Mouse (Mus musculus) lung, embryonic 15.5 days (tissue): Measurements from ENCODE around the gene Agps. TPM values are rescaled to one million over a fixed set of nuclear protein-coding genes. Genes with fewer than 3 reads are reported as not detected.
"Not testable (repeated sequence)": the region's sequence is repeated elsewhere in the genome, so short reads cannot be mapped to it uniquely, and the experiment has no call there.

ENCODE experiments used
- ATAC-seq: fragments of 200-750 bp; cut with Nextera tagmentation; 2 replicates; pipeline ENCODE4 v1.8.0; 2017; ENCODE audit warnings: moderate number of reproducible peaks, borderline replicate concordance; ENCODE audit not compliant: low FRiP score, low TSS enrichment; ENCODE audit errors: extremely low read depth
- H3K27ac ChIP-seq: fragments of 300-500 bp; sonication (generic); 2 replicates; pipeline ENCODE4 v1.5.1; 2015; ENCODE audit warnings: moderate library complexity, mild to moderate bottlenecking, inconsistent platforms
- H3K27me3 ChIP-seq: fragments of 300-500 bp; sonication (generic); 2 replicates; pipeline ENCODE4 v1.6.1; 2015; ENCODE audit warnings: inconsistent platforms
- H3K36me3 ChIP-seq: fragments of 300-500 bp; sonication (generic); 2 replicates; pipeline ENCODE4 v1.6.1; 2015; ENCODE audit warnings: inconsistent platforms
- H3K4me1 ChIP-seq: fragments of 300-500 bp; sonication (generic); 2 replicates; pipeline ENCODE4 v1.6.1; 2015; ENCODE audit warnings: inconsistent platforms
- H3K4me2 ChIP-seq: fragments of 300-500 bp; sonication (generic); 2 replicates; pipeline ENCODE4 v1.6.1; 2015; ENCODE audit warnings: inconsistent platforms, mild to moderate bottlenecking, moderate library complexity
- H3K4me3 ChIP-seq: fragments of 300-500 bp; sonication (generic); 2 replicates; pipeline ENCODE4 v1.5.1; 2015; ENCODE audit warnings: mild to moderate bottlenecking, inconsistent platforms
- H3K9ac ChIP-seq: fragments of 300-500 bp; sonication (generic); 2 replicates; pipeline ENCODE4 v1.6.1; 2015; ENCODE audit warnings: inconsistent platforms
- H3K9me3 ChIP-seq: fragments of 300-500 bp; sonication (generic); 2 replicates; pipeline ENCODE4 v1.6.1; 2016; ENCODE audit warnings: inconsistent platforms
- WGBS: fragments of 180-500 bp; shearing (Covaris S2); methylation state at CpG from one replicate; pipeline ENCODE4 v1.1.7; 2015; 5-methylcytosine and 5-hydroxymethylcytosine counted together
- polyA plus RNA-seq: library from polyadenylated mRNA; unstranded; fragments of >200 nt; fragmentation: Nextera tagmentation; extraction: Ambion mirVana; gene quantifications from 2 replicates; pipeline ENCODE4 v1.2.1, GENCODE M21; 2015

Agps gene
- polyA plus RNA-seq, 1 experiment from 2014 or later: 42.3 TPM

DNA sequence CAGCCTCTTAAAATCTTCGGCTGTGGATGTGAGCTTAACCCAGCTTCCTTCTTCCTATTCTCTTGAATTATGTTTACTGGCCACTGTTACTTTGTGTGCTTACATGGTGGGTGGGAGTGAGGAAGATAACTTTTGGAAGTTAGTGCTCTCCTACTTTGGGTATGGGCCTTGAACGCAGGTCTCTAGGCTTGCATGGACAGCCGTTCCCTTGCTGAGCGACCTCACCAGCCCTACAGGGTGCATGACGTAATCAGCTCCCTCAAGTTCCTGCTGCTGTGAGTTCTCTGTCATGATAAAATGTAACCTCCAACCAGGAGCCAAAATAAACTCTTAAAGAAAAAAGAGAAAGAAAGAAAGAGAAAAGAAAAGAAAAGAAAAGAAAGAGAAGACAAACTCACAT lies 132.1 kb downstream of the Agps start:
- no peak for ATAC-seq
- 52% methylated on average over 5 of the region's 5 CpGs for WGBS
- H3K4me3 ChIP-seq: no peak overlapping the region
- no peak overlapping the region for H3K9ac ChIP-seq
- H3K27ac ChIP-seq: no peak overlapping the region; the same call in 1 of the 2 replicates
- H3K4me1 ChIP-seq: peaks cover 32% of the 10 kb centered on the region
- peak overlapping the region; percentile 59 for H3K4me2 ChIP-seq
- H3K9me3 ChIP-seq: no peaks in the 10 kb centered on the region
- no peaks in the 10 kb centered on the region for H3K36me3 ChIP-seq
- no peaks in the 10 kb centered on the region for H3K27me3 ChIP-seq

DNA sequence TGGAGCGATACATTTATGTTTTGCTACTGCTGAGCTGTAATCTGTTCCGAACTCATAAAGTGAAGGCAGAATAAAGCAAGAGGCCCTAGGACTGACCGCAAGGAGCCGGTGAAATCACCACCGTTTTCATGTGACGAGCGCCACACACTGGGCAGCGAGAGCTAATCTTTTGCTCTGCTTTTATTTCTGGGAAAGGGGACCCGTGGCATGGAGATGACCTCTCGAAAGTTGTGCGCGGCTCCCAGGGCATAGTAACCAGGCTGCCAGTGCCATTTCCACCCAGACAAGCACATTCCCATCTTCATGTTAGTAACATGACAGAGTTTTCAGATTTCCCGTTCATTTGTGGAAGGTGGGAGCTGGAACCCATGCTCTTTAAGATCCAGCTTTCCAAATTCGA lies 132.5 kb downstream of the Agps start:
- Histone ChIP-seq H3K4me1 (peaks cover 27% of the 10 kb centered on the region), H3K9ac (peak overlapping the region; percentile 32; the same call in 1 of the 2 replicates), H3K9me3 (no peaks in the 10 kb centered on the region), H3K36me3 (no peaks in the 10 kb centered on the region), H3K27me3 (no peaks in the 10 kb centered on the region), H3K4me3 (peak overlapping the region; percentile 24), H3K4me2 (peak overlapping the region; percentile 59), H3K27ac (peak overlapping the region; percentile 57)
- ATAC-seq: peak; percentile 52; the same call in 1 of the 2 replicates
- WGBS: 9% methylated on average over 14 of the region's 14 CpGs

DNA sequence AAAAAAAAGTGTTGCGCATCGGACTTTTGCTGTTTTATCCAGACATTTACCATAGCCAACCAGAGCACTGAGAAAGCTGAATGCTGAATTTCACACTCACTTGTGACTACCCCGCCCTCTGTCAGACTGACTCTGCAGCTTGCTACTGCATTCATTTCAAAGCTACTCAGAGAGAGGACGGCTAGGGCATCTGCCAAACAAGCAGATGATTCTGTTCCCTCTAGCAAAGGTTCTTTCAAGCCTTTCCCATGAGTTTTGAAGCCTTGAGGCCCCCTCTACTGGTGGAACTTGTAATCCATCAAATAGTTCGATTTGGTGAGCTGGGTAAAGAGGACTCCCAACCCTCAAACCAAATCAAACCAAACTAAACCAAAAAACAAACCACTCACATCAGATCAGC lies 133.0 kb downstream of the Agps start:
- H3K4me1 ChIP-seq: peaks cover 23% of the 10 kb centered on the region
- H3K36me3 ChIP-seq: no peaks in the 10 kb centered on the region
- H3K9ac ChIP-seq: peak overlapping the region; percentile 32; the same call in 1 of the 2 replicates
- peak overlapping the region; percentile 59 for H3K4me2 ChIP-seq
- no peaks in the 10 kb centered on the region for H3K27me3 ChIP-seq
- H3K9me3 ChIP-seq: no peaks in the 10 kb centered on the region
- 16% methylated on average over 5 of the region's 5 CpGs for WGBS
- H3K4me3 ChIP-seq: peak overlapping the region; percentile 24
- H3K27ac ChIP-seq: peak overlapping the region; percentile 57
- peak; percentile 72 for ATAC-seq

DNA sequence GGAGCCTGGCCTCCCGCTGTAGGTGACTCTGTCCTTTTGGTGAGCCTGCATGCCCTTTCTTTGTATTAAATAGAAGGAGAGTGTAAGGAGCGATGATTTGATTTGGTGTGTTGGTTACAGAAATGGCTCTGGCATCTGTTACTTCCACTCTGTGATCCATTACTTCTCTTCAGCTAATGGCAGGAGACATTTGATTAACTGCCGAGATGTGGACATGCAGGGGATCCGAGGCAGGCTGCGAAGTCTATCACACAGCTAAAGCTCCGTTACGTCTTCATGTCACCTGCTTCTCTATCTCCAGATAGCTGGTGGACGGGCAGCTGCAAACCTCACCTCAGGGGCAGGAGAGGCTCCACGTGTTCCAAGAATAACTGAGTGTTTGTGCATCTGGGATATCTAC lies 142.2 kb downstream of the Agps start:
- no peaks in the 10 kb centered on the region for H3K4me1 ChIP-seq
- WGBS: 61% methylated on average over 9 of the region's 9 CpGs
- no peak overlapping the region for H3K4me3 ChIP-seq
- no peaks in the 10 kb centered on the region for H3K9me3 ChIP-seq
- H3K9ac ChIP-seq: no peak overlapping the region
- H3K4me2 ChIP-seq: no peak overlapping the region
- no peaks in the 10 kb centered on the region for H3K27me3 ChIP-seq
- H3K27ac ChIP-seq: no peak overlapping the region
- ATAC-seq: no peak
- H3K36me3 ChIP-seq: no peaks in the 10 kb centered on the region

DNA sequence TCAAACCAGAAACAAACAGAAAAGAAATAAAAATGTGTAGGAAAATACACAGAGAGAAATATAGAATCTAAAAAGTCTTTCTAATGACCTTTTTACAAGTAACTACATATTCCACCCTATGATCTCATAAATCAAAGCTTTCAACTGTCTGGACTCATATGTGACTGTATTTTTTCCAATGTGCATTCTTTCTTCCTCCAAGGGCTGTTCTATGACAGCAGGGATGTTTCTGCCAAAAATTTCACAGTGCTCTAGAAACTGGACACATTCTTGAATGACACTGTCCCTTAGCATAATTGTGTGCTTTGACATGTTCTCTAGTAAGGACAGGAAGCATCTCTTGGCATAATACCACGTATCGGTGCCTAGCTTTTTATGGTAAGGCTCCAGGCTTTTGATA lies 144.1 kb downstream of the Agps start:
- H3K4me2 ChIP-seq, H3K4me3 ChIP-seq, H3K36me3 ChIP-seq, H3K9me3 ChIP-seq, H3K4me1 ChIP-seq, H3K27me3 ChIP-seq, H3K9ac ChIP-seq: not testable (repeated sequence)
- 55% methylated on average over 2 of the region's 2 CpGs for WGBS
- peak; percentile 76; the same call in 1 of the 2 replicates for ATAC-seq
- peak overlapping the region; percentile 61; the same call in 1 of the 2 replicates for H3K27ac ChIP-seq

DNA sequence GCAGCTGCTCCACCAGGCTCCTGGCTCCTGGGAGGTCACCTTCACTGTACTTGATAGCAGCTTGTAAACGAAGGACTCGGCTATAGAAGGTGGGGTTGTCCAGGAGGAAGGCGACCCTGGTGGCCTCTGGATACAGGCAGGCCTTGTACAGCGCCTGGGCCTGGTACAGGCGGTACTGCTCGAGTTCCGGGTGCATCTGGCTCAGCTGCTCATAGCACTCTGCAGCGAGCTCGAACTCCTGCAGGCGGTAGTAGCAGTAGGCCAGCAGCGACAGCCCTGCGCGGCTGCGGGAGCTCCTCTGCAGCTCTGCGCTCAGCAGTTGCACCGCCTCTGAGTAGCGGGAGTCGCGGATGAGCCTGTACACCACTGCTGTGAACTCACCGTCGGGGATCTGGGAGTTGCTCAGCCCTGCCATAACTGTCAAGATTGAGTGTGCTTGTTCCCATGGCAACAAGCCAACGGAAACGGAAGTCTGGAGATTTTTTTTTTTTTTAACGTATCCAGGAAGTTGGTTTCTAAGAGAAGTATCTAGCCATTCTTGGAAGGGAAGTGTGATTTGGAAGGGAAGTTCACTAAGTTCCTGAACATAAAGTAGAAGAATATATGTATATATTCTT lies 145.9 kb downstream of the Agps start, which contains the start of gene Ttc30a2:
Gene Ttc30a2, minus strand, starts transcription at position 419 of the 617 bp plus-strand sequence.
- not testable (repeated sequence) for H3K4me1 ChIP-seq, H3K27ac ChIP-seq, H3K9ac ChIP-seq, H3K36me3 ChIP-seq, H3K4me3 ChIP-seq, H3K27me3 ChIP-seq, H3K9me3 ChIP-seq, H3K4me2 ChIP-seq
- 35% methylated on average over 20 of the region's 24 CpGs for WGBS
- 0 out of 2 replicates have a peak, but pooled peaks have one; percentile 12 for ATAC-seq

Other genes starting within 250 kb of the Agps start
- gene Hnrnpa3, start 172.9 kb upstream of the Agps start, polyA plus RNA-seq: 378 and 410 TPM in 2 replicates
- gene Nfe2l2, start 127.5 kb upstream of the Agps start, polyA plus RNA-seq: 92.9 and 99.0 TPM in 2 replicates
- 15.5 and 16.9 TPM in 2 replicates for gene Ttc30b, start 106.4 kb downstream of the Agps start, polyA plus RNA-seq
- 0.50 and 0.75 TPM in 2 replicates for gene Ttc30a2, start 146.0 kb downstream of the Agps start, polyA plus RNA-seq
- 9.4 and 9.5 TPM in 2 replicates for gene Ttc30a1, start 149.8 kb downstream of the Agps start, polyA plus RNA-seq